Mouse (Mus musculus): ENCODE measurements around the gene Myl4. TPM values are rescaled to one million over a fixed set of nuclear protein-coding genes. Genes with fewer than 3 reads are reported as not detected.
"Not testable (repeated sequence)": the region's sequence is repeated elsewhere in the genome, so short reads cannot be mapped to it uniquely, and the experiment has no call there.

Myl4 gene
- polyA plus RNA-seq, 1 experiment from 2014 or later, result 3.6 TPM

GRCm38 (mm10) chr11:104566796-104567195 lies 16.3 kb downstream of the Myl4 start:
- no peaks in the 10 kb centered on the region for H3K9me3 ChIP-seq (replicated peaks; ENCODE audit: control insufficient read depth, low read length, poor library complexity, severe bottlenecking)
- ATAC-seq, result no peak
- 80% methylated on average over 2 of the region's 2 CpGs for WGBS

GRCm38 (mm10) chr11:104567736-104568135 lies 17.3 kb downstream of the Myl4 start:
- Histone ChIP-seq H3K4me2 (ENCODE audit: low read length) (no peak overlapping the region), H3K9me3 (replicated peaks; ENCODE audit: control insufficient read depth, low read length, poor library complexity, severe bottlenecking) (no peaks in the 10 kb centered on the region), H3K4me3 (ENCODE audit: low read depth, low read length) (no peak overlapping the region), H3K36me3 (ENCODE audit: control insufficient read depth, insufficient read depth, low read length) (no peaks in the 10 kb centered on the region), H3K9ac (ENCODE audit: low read depth, low read length) (no peak overlapping the region), H3K4me1 (ENCODE audit: control insufficient read depth, insufficient read depth, low read length) (no peaks in the 10 kb centered on the region), H3K27me3 (ENCODE audit: control insufficient read depth, insufficient read depth, low read depth, low read length) (peaks cover 3% of the 10 kb centered on the region; the same call in 1 of the 2 replicates), H3K27ac (ENCODE audit: low read length) (no peak overlapping the region)
- no peak for ATAC-seq
- 87% methylated on average over 9 of the region's 9 CpGs for WGBS

More at GRCm38 (mm10) chr11:104566796-104567195, 16.3 kb downstream of the Myl4 start:
- Histone ChIP-seq H3K4me3 (ENCODE audit: low read depth, low read length) (no peak overlapping the region), H3K36me3 (ENCODE audit: control insufficient read depth, insufficient read depth, low read length) (no peaks in the 10 kb centered on the region), H3K27ac (ENCODE audit: low read length) (no peak overlapping the region), H3K4me2 (ENCODE audit: low read length) (no peak overlapping the region), H3K27me3 (ENCODE audit: control insufficient read depth, insufficient read depth, low read depth, low read length) (no peaks in the 10 kb centered on the region; the same call in 1 of the 2 replicates), H3K9ac (ENCODE audit: low read depth, low read length) (no peak overlapping the region), H3K4me1 (ENCODE audit: control insufficient read depth, insufficient read depth, low read length) (no peaks in the 10 kb centered on the region)

GRCm38 (mm10) chr11:104568326-104568725 lies 17.9 kb downstream of the Myl4 start:
- whole genome bisulfite sequencing, result 97% methylated on average over 4 of the region's 4 CpGs
- ATAC-seq, result no peak
- no peaks in the 10 kb centered on the region for H3K9me3 ChIP-seq (replicated peaks; ENCODE audit: control insufficient read depth, low read length, poor library complexity, severe bottlenecking)
- H3K4me3 ChIP-seq (ENCODE audit: low read depth, low read length), result no peak overlapping the region
- H3K4me2 ChIP-seq (ENCODE audit: low read length), result no peak overlapping the region
- H3K27ac ChIP-seq (ENCODE audit: low read length), result no peak overlapping the region
- peaks cover 3% of the 10 kb centered on the region; the same call in 1 of the 2 replicates for H3K27me3 ChIP-seq (ENCODE audit: control insufficient read depth, insufficient read depth, low read depth, low read length)
- no peaks in the 10 kb centered on the region for H3K4me1 ChIP-seq (ENCODE audit: control insufficient read depth, insufficient read depth, low read length)
- H3K9ac ChIP-seq (ENCODE audit: low read depth, low read length), result no peak overlapping the region
- no peaks in the 10 kb centered on the region for H3K36me3 ChIP-seq (ENCODE audit: control insufficient read depth, insufficient read depth, low read length)

- not testable (repeated sequence) for H3K4me1 ChIP-seq (ENCODE audit: control insufficient read depth, insufficient read depth, low read length); H3K27ac ChIP-seq (ENCODE audit: low read length); ATAC-seq; H3K9me3 ChIP-seq (replicated peaks; ENCODE audit: control insufficient read depth, low read length, poor library complexity, severe bottlenecking); H3K27me3 ChIP-seq (ENCODE audit: control insufficient read depth, insufficient read depth, low read depth, low read length); H3K4me2 ChIP-seq (ENCODE audit: low read length); H3K9ac ChIP-seq (ENCODE audit: low read depth, low read length); H3K36me3 ChIP-seq (ENCODE audit: control insufficient read depth, insufficient read depth, low read length); H3K4me3 ChIP-seq (ENCODE audit: low read depth, low read length)
- 80% methylated on average over 8 of the region's 8 CpGs for WGBS
Observed at GRCm38 (mm10) chr11:104570515-104570914, 20.1 kb downstream of the Myl4 start.

GRCm38 (mm10) chr11:104571373-104571772 lies 20.9 kb downstream of the Myl4 start:
- H3K9me3 ChIP-seq (replicated peaks; ENCODE audit: control insufficient read depth, low read length, poor library complexity, severe bottlenecking); H3K27ac ChIP-seq (ENCODE audit: low read length); H3K27me3 ChIP-seq (ENCODE audit: control insufficient read depth, insufficient read depth, low read depth, low read length); H3K36me3 ChIP-seq (ENCODE audit: control insufficient read depth, insufficient read depth, low read length); H3K4me1 ChIP-seq (ENCODE audit: control insufficient read depth, insufficient read depth, low read length): not testable (repeated sequence)
- H3K9ac ChIP-seq (ENCODE audit: low read depth, low read length), result peak overlapping the region; percentile 55
- ATAC-seq, result 0 out of 2 replicates have a peak, but pooled peaks have one; percentile 28
- H3K4me3 ChIP-seq (ENCODE audit: low read depth, low read length), result peak overlapping the region; percentile 37
- peak overlapping the region; percentile 62 for H3K4me2 ChIP-seq (ENCODE audit: low read length)
- 2% methylated on average over 28 of the region's 28 CpGs for WGBS

GRCm38 (mm10) chr11:104572091-104572490 lies 21.6 kb downstream of the Myl4 start:
- Histone ChIP-seq H3K4me3 (ENCODE audit: low read depth, low read length) (no peak overlapping the region), H3K27ac (ENCODE audit: low read length) (no peak overlapping the region), H3K9me3 (replicated peaks; ENCODE audit: control insufficient read depth, low read length, poor library complexity, severe bottlenecking) (no peaks in the 10 kb centered on the region), H3K4me2 (ENCODE audit: low read length) (no peak overlapping the region), H3K9ac (ENCODE audit: low read depth, low read length) (no peak overlapping the region), H3K4me1 (ENCODE audit: control insufficient read depth, insufficient read depth, low read length) (no peaks in the 10 kb centered on the region), H3K36me3 (ENCODE audit: control insufficient read depth, insufficient read depth, low read length) (no peaks in the 10 kb centered on the region), H3K27me3 (ENCODE audit: control insufficient read depth, insufficient read depth, low read depth, low read length) (peaks cover 3% of the 10 kb centered on the region; the same call in 1 of the 2 replicates)
- no peak for ATAC-seq
- WGBS, result 65% methylated on average over 7 of the region's 7 CpGs

GRCm38 (mm10) chr11:104572566-104572965 lies 22.1 kb downstream of the Myl4 start:
- 60% methylated on average over 2 of the region's 2 CpGs for WGBS
- no peaks in the 10 kb centered on the region for H3K36me3 ChIP-seq (ENCODE audit: control insufficient read depth, insufficient read depth, low read length)
- H3K27me3 ChIP-seq (ENCODE audit: control insufficient read depth, insufficient read depth, low read depth, low read length), result peaks cover 3% of the 10 kb centered on the region; the same call in 1 of the 2 replicates
- no peak overlapping the region for H3K4me2 ChIP-seq (ENCODE audit: low read length)
- H3K27ac ChIP-seq (ENCODE audit: low read length), result no peak overlapping the region
- ATAC-seq, result no peak
- H3K9ac ChIP-seq (ENCODE audit: low read depth, low read length), result no peak overlapping the region
- no peaks in the 10 kb centered on the region for H3K9me3 ChIP-seq (replicated peaks; ENCODE audit: control insufficient read depth, low read length, poor library complexity, severe bottlenecking)
- no peak overlapping the region for H3K4me3 ChIP-seq (ENCODE audit: low read depth, low read length)
- H3K4me1 ChIP-seq (ENCODE audit: control insufficient read depth, insufficient read depth, low read length), result no peaks in the 10 kb centered on the region

GRCm38 (mm10) chr11:104576772-104577612 lies 26.5 kb downstream of the Myl4 start:
- Histone ChIP-seq H3K36me3 (ENCODE audit: control insufficient read depth, insufficient read depth, low read length) (no peaks in the 10 kb centered on the region), H3K4me1 (ENCODE audit: control insufficient read depth, insufficient read depth, low read length) (no peaks in the 10 kb centered on the region), H3K4me2 (ENCODE audit: low read length) (no peak overlapping the region), H3K27ac (ENCODE audit: low read length) (no peak overlapping the region), H3K4me3 (ENCODE audit: low read depth, low read length) (no peak overlapping the region), H3K9ac (ENCODE audit: low read depth, low read length) (no peak overlapping the region), H3K27me3 (ENCODE audit: control insufficient read depth, insufficient read depth, low read depth, low read length) (peaks cover 1% of the 10 kb centered on the region; the same call in 1 of the 2 replicates), H3K9me3 (replicated peaks; ENCODE audit: control insufficient read depth, low read length, poor library complexity, severe bottlenecking) (no peaks in the 10 kb centered on the region)
- no peak for ATAC-seq
- 48% methylated on average over 10 of the region's 10 CpGs for WGBS

GRCm38 (mm10) chr11:104578074-104578473 lies 27.6 kb downstream of the Myl4 start:
- WGBS, result 66% methylated on average over 5 of the region's 5 CpGs
- H3K4me2 ChIP-seq (ENCODE audit: low read length), result no peak overlapping the region

More at GRCm38 (mm10) chr11:104578074-104578473, 27.6 kb downstream of the Myl4 start:
- Histone ChIP-seq H3K36me3 (ENCODE audit: control insufficient read depth, insufficient read depth, low read length) (no peaks in the 10 kb centered on the region), H3K9ac (ENCODE audit: low read depth, low read length) (no peak overlapping the region), H3K4me1 (ENCODE audit: control insufficient read depth, insufficient read depth, low read length) (no peaks in the 10 kb centered on the region), H3K9me3 (replicated peaks; ENCODE audit: control insufficient read depth, low read length, poor library complexity, severe bottlenecking) (no peaks in the 10 kb centered on the region), H3K27me3 (ENCODE audit: control insufficient read depth, insufficient read depth, low read depth, low read length) (no peaks in the 10 kb centered on the region), H3K4me3 (ENCODE audit: low read depth, low read length) (no peak overlapping the region), H3K27ac (ENCODE audit: low read length) (no peak overlapping the region)
- no peak for ATAC-seq
